Mouse (Mus musculus) heart, embryonic 10.5 days (tissue): ENCODE measurements at regions not wholly inside any gene's neighbourhood (a gene's known extent, or its start where the extent isn't known, plus 50 kb on each side); places are given as distances from the start of the nearest gene placed in this dataset.

Experiments used
- DNase-seq: peaks from one replicate; pipeline ENCODE4 v3.0.0-alpha.2; 2017; ENCODE audit warnings: low spot score
- H3K27ac ChIP-seq: fragments of 300-500 bp; sonication (generic); 2 replicates; pipeline ENCODE4 v1.5.1; 2016; ENCODE audit warnings: mild to moderate bottlenecking
- H3K27me3 ChIP-seq: fragments of 300-500 bp; sonication (generic); 2 replicates; pipeline ENCODE4 v1.6.1; 2016; ENCODE audit warnings: mild to moderate bottlenecking; ENCODE audit not compliant: poor library complexity, insufficient read depth, severe bottlenecking
- H3K36me3 ChIP-seq: fragments of 300-500 bp; sonication (generic); 2 replicates; pipeline ENCODE4 v1.6.1; 2016; ENCODE audit warnings: mild to moderate bottlenecking, moderate library complexity
- H3K4me1 ChIP-seq: fragments of 300-500 bp; sonication (generic); 2 replicates; pipeline ENCODE4 v1.6.1; 2016; ENCODE audit warnings: mild to moderate bottlenecking
- H3K4me3 ChIP-seq: fragments of 300-500 bp; sonication (generic); 2 replicates; pipeline ENCODE4 v1.5.1; 2016; ENCODE audit warnings: mild to moderate bottlenecking, moderate library complexity
- H3K9me3 ChIP-seq: fragments of 300-500 bp; sonication (generic); 2 replicates; pipeline ENCODE4 v1.6.1; 2016; ENCODE audit warnings: mild to moderate bottlenecking, moderate library complexity
- whole genome bisulfite sequencing: fragments of 180-500 bp; shearing (Covaris S2); methylation state at CpG from one replicate; pipeline ENCODE4 v1.1.7; 2016; 5-methylcytosine and 5-hydroxymethylcytosine counted together

GRCm38 (mm10) chr16:50753046-50753445 lies 162.1 kb upstream of the Ccdc54 start:
- peak overlapping the region; percentile 84 for H3K27ac ChIP-seq
- no peaks in the 10 kb centered on the region for H3K27me3 ChIP-seq
- H3K9me3 ChIP-seq = no peaks in the 10 kb centered on the region
- H3K4me3 ChIP-seq = no peak overlapping the region
- 66% methylated on average over 11 of the region's 11 CpGs for WGBS
- H3K36me3 ChIP-seq = no peaks in the 10 kb centered on the region
- H3K4me1 ChIP-seq = peaks cover 26% of the 10 kb centered on the region
- DNase-seq = no peak

GRCm38 (mm10) chr16:50752277-50752600 lies 161.3 kb upstream of the Ccdc54 start:
- H3K27ac ChIP-seq = peak overlapping the region; percentile 84
- no peaks in the 10 kb centered on the region for H3K36me3 ChIP-seq

DNA sequence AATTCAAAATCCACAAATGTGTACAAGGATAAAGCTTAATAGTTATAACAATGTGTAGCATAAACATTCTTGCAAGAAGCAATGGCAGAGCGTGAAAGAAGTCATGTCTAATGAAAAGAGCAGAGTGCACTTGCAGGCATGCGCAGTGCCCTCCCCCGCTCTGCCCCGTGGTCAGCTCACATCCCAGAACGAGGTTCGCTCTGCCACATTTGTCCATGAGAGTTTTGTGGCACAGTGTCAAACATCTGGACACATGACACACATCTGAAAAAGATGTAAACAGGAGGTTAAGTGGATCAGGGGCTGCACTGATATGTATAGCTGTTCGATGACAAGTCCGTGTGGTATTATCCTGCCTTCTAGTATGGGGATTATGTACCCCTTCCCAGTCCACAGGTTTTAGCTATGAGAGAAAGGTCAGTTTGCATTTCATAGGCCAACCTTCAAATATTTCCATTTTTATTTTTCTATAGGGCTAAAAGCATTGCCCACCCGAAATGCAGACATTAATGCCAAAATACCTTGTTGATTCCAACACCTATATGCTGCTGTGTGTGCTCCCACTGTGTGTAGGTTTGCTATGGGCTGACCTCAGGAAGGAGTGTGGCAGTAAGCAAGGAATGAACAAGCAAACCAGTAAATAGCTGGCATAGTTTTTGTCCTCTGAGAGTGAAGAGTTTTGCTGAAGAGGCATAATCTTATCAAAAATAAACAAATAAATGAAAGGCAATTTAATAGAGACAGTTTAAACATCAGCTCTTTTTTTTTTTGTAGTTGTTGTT lies 160.7 kb upstream of the Ccdc54 start:
- no peak for DNase-seq
- no peaks in the 10 kb centered on the region for H3K36me3 ChIP-seq
- no peaks in the 10 kb centered on the region for H3K27me3 ChIP-seq
- peaks cover 26% of the 10 kb centered on the region for H3K4me1 ChIP-seq
- 74% methylated on average over 9 of the region's 9 CpGs for WGBS
- H3K4me3 ChIP-seq = no peak overlapping the region
- no peaks in the 10 kb centered on the region for H3K9me3 ChIP-seq
- peak overlapping the region; percentile 84; the same call in 1 of the 2 replicates for H3K27ac ChIP-seq

More at GRCm38 (mm10) chr16:50752277-50752600, 161.3 kb upstream of the Ccdc54 start:
- Histone ChIP-seq H3K27me3 (no peaks in the 10 kb centered on the region), H3K9me3 (no peaks in the 10 kb centered on the region), H3K4me3 (no peak overlapping the region), H3K4me1 (peaks cover 26% of the 10 kb centered on the region)
- no peak for DNase-seq
- WGBS = 79% methylated on average over 10 of the region's 10 CpGs

- Histone ChIP-seq H3K27me3 (no peaks in the 10 kb centered on the region), H3K27ac (no peak overlapping the region), H3K9me3 (no peaks in the 10 kb centered on the region), H3K4me1 (peaks cover 7% of the 10 kb centered on the region), H3K36me3 (no peaks in the 10 kb centered on the region), H3K4me3 (no peak overlapping the region)
- DNase-seq = no peak
- WGBS = 90% methylated on average over 5 of the region's 5 CpGs
Measured at GRCm38 (mm10) chr16:50747698-50748097, 156.7 kb upstream of the Ccdc54 start.

GRCm38 (mm10) chr16:50745723-50746122 lies 154.8 kb upstream of the Ccdc54 start:
- H3K4me1 ChIP-seq = no peaks in the 10 kb centered on the region
- DNase-seq = no peak
- 44% methylated on average over 2 of the region's 2 CpGs for WGBS
- H3K4me3 ChIP-seq = no peak overlapping the region
- no peak overlapping the region for H3K27ac ChIP-seq
- no peaks in the 10 kb centered on the region for H3K36me3 ChIP-seq
- H3K27me3 ChIP-seq = no peaks in the 10 kb centered on the region
- no peaks in the 10 kb centered on the region for H3K9me3 ChIP-seq

DNA sequence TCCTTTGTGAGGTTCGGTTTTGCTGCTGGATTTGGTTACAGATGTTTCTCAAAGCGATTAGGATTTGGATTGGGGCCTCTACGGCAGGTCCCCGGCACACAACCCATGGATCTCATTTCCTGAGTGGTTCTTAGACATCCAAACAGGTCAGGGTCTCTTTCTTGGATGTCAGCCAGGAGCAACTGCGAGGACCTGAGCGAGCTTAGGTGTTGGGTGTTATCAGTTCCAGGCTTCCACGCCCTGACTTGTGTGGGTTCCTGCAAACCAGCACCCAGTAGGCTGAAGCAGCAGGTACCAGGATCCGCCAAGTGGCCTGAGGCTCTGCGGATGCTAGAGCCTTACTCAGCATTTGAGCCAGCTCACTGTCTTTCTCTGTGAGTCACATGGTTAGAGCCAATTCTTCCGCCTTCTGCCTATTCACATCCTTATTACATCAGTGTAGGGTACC lies 146.5 kb upstream of the Ccdc54 start:
- Histone ChIP-seq H3K9me3 (no peaks in the 10 kb centered on the region), H3K4me1 (peaks cover 7% of the 10 kb centered on the region; the same call in 1 of the 2 replicates), H3K36me3 (no peaks in the 10 kb centered on the region), H3K4me3 (peak overlapping the region; percentile 60), H3K27me3 (no peaks in the 10 kb centered on the region), H3K27ac (peak overlapping the region; percentile 82)
- 22% methylated on average over 10 of the region's 10 CpGs for WGBS
- DNase-seq = no peak

DNA sequence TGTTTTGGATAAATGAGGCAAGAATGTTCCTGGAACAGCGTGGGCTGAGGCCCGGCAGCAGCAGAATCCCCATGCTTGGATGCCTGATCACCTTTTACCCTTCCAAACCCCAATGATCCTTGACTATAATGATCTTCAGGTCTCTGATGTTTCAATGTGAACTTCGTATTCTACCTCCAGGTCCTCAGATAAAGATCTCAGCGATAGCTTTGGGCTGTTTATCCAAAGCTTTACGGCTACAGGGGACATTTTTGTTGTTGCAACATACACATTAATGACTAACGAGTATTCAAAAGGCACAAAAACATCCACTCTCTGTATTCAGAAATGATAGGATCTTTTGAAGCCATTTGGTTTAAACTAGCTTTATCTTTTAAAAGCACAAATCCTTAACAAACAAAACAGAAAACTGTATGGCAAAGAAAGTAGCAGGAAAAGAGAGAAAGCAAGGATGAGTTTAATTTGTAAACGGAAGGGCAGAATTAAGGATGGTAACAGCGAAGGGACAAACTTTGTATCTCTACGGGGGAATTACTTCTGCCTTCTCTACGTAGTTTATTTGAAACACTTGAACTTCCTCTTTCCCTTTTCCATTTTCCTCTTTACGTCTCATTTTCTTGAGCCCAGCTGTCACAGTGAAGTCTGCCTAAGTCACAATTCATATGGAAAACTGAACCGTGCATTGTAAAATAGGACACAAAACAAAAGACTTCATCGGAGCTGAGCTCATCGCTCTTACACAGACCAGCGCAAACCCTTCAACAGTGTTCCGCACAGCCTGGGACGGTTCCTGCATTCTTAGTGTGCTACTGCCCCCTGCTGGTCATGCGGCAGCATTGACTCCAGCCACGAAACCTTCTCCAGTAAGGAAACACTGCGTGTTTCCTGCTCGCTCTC lies 145.4 kb upstream of the Ccdc54 start:
- DNase-seq = peak; percentile 95
- H3K36me3 ChIP-seq = no peaks in the 10 kb centered on the region
- peak overlapping the region; percentile 60 for H3K4me3 ChIP-seq
- H3K27me3 ChIP-seq = no peaks in the 10 kb centered on the region
- no peaks in the 10 kb centered on the region for H3K9me3 ChIP-seq
- WGBS = 10% methylated on average over 21 of the region's 21 CpGs
- H3K27ac ChIP-seq = peak overlapping the region; percentile 82
- peaks cover 7% of the 10 kb centered on the region; the same call in 1 of the 2 replicates for H3K4me1 ChIP-seq

GRCm38 (mm10) chr16:50733359-50733758 lies 142.4 kb upstream of the Ccdc54 start:
- no peak overlapping the region for H3K4me3 ChIP-seq
- no peak for DNase-seq
- 88% methylated on average over 3 of the region's 3 CpGs for WGBS

GRCm38 (mm10) chr16:50732082-50733006 lies 141.4 kb upstream of the Ccdc54 start:
- under 1% methylated on average over 58 of the region's 58 CpGs for WGBS
- Histone ChIP-seq H3K27ac (peak overlapping the region; percentile 57), H3K9me3 (no peaks in the 10 kb centered on the region)

More at GRCm38 (mm10) chr16:50733359-50733758, 142.4 kb upstream of the Ccdc54 start:
- H3K36me3 ChIP-seq = no peaks in the 10 kb centered on the region
- no peak overlapping the region for H3K27ac ChIP-seq
- H3K27me3 ChIP-seq = no peaks in the 10 kb centered on the region
- no peaks in the 10 kb centered on the region for H3K9me3 ChIP-seq
- H3K4me1 ChIP-seq = peaks cover 7% of the 10 kb centered on the region; the same call in 1 of the 2 replicates

GRCm38 (mm10) chr16:50729341-50729740 lies 138.4 kb upstream of the Ccdc54 start:
- Histone ChIP-seq H3K36me3 (no peaks in the 10 kb centered on the region), H3K4me1 (no peaks in the 10 kb centered on the region; the same call in 1 of the 2 replicates), H3K9me3 (no peaks in the 10 kb centered on the region), H3K27me3 (no peaks in the 10 kb centered on the region), H3K27ac (no peak overlapping the region), H3K4me3 (no peak overlapping the region)
- DNase-seq = no peak
- WGBS = 57% methylated on average over 5 of the region's 5 CpGs

More at GRCm38 (mm10) chr16:50732082-50733006, 141.4 kb upstream of the Ccdc54 start:
- Histone ChIP-seq H3K4me3 (peak overlapping the region; percentile 65), H3K36me3 (no peaks in the 10 kb centered on the region), H3K27me3 (no peaks in the 10 kb centered on the region), H3K4me1 (peaks cover 5% of the 10 kb centered on the region; the same call in 1 of the 2 replicates)
- DNase-seq = peak; percentile 97

GRCm38 (mm10) chr16:50723144-50723543 lies 132.2 kb upstream of the Ccdc54 start:
- no peaks in the 10 kb centered on the region for H3K27me3 ChIP-seq
- no peaks in the 10 kb centered on the region for H3K4me1 ChIP-seq
- no peaks in the 10 kb centered on the region for H3K9me3 ChIP-seq
- no peaks in the 10 kb centered on the region for H3K36me3 ChIP-seq
- WGBS = 81% methylated on average over 6 of the region's 6 CpGs
- no peak for DNase-seq
- H3K27ac ChIP-seq = no peak overlapping the region
- H3K4me3 ChIP-seq = no peak overlapping the region

GRCm38 (mm10) chr16:50717306-50718017 lies 126.5 kb upstream of the Ccdc54 start:
- DNase-seq = no peak
- Histone ChIP-seq H3K36me3 (no peaks in the 10 kb centered on the region), H3K27ac (no peak overlapping the region), H3K4me3 (no peak overlapping the region), H3K9me3 (no peaks in the 10 kb centered on the region), H3K27me3 (no peaks in the 10 kb centered on the region), H3K4me1 (no peaks in the 10 kb centered on the region)
- WGBS = 75% methylated on average over 10 of the region's 10 CpGs
